Mouse (Mus musculus) adrenal gland, adult 18-20 months (tissue): Measurements from ENCODE around the gene Vps9d1. TPM values are rescaled to one million over a fixed set of nuclear protein-coding genes. Genes with fewer than 3 reads are reported as not detected.
A peak's percentile ranks its signal among the peaks of the same experiment; 100 is the strongest.
"Not testable (repeated sequence)": the region's sequence is repeated elsewhere in the genome, so short reads cannot be mapped to it uniquely, and the experiment has no call there.

Experiments used
- DNase-seq, 2 experiments: peaks; one replicate each; pipeline ENCODE4 v3.0.0; 2021 to 2022; ENCODE audit warnings: low spot score in 2 of 2
- long read RNA-seq, 2 experiments: library from polyadenylated mRNA; stranded (forward); transcript quantifications; one replicate each; pipeline ENCODE4 v2.0.0; 2021
- total RNA-seq, 2 experiments: library from RNA; stranded (reverse); gene quantifications; 1 replicate in 1 of 2; 2 replicates in 1 of 2; pipeline ENCODE4 v1.2.3; 2021

Vps9d1 gene
- total RNA-seq: 10 to 100 TPM; 20.3 to 24.0 TPM
- long read RNA-seq, experiment 1, partial matches to known transcripts: 1 of 16 reads
- long read RNA-seq, experiment 1, other reads (novel, unspliced or antisense): 12 of 16 reads
- long read RNA-seq, experiment 2, partial matches to known transcripts: 9 of 17 reads
- long read RNA-seq, experiment 2, other reads (novel, unspliced or antisense): 6 of 17 reads

- peak; percentile 86 to 91 for DNase-seq
These were observed at the start of gene Vps9d1, which contains the start of gene Zfp276 for GRCm38 (mm10) chr8:123254099-123254885. Gene Vps9d1 (minus strand): TSS chr8:123254348. Gene Zfp276 (plus strand): TSS chr8:123254195.

- DNase-seq: peak in 1 of 2 experiments; percentile 14
These were observed 44.2 kb upstream of the Vps9d1 start for GRCm38 (mm10) chr8:123298301-123298700.

GRCm38 (mm10) chr8:123292785-123293184 lies 38.6 kb upstream of the Vps9d1 start:
- no peak for DNase-seq

- no peak for DNase-seq
These were observed 38.1 kb upstream of the Vps9d1 start for GRCm38 (mm10) chr8:123292281-123292680.

GRCm38 (mm10) chr8:123291716-123292115 lies 37.6 kb upstream of the Vps9d1 start:
- DNase-seq: peak in 1 of 2 experiments; percentile 14

GRCm38 (mm10) chr8:123290679-123291078 lies 36.5 kb upstream of the Vps9d1 start:
- peak in 1 of 2 experiments; percentile 10 for DNase-seq

- peak; percentile 41 to 60 for DNase-seq
These were observed 36.0 kb upstream of the Vps9d1 start for GRCm38 (mm10) chr8:123290166-123290565.

- DNase-seq: no peak
These were observed 33.2 kb upstream of the Vps9d1 start for GRCm38 (mm10) chr8:123287362-123287761.

- no peak for DNase-seq
These were observed 30.3 kb upstream of the Vps9d1 start for GRCm38 (mm10) chr8:123284493-123284892.

GRCm38 (mm10) chr8:123283991-123284390 lies 29.8 kb upstream of the Vps9d1 start:
- no peak for DNase-seq

GRCm38 (mm10) chr8:123282994-123283393 lies 28.8 kb upstream of the Vps9d1 start:
- not testable (repeated sequence) for DNase-seq

- no peak for DNase-seq
These were observed 26.4 kb upstream of the Vps9d1 start for GRCm38 (mm10) chr8:123280302-123281094.

GRCm38 (mm10) chr8:123279828-123280227 lies 25.7 kb upstream of the Vps9d1 start:
- DNase-seq: no peak

GRCm38 (mm10) chr8:123278445-123278844 lies 24.3 kb upstream of the Vps9d1 start:
- no peak for DNase-seq

- no peak for DNase-seq
These were observed 20.9 kb upstream of the Vps9d1 start for GRCm38 (mm10) chr8:123275096-123275495.

- no peak for DNase-seq
These were observed 20.3 kb upstream of the Vps9d1 start for GRCm38 (mm10) chr8:123274447-123274846.

GRCm38 (mm10) chr8:123271901-123272300 lies 17.8 kb upstream of the Vps9d1 start:
- DNase-seq: no peak

- no peak for DNase-seq
These were observed 17.0 kb upstream of the Vps9d1 start for GRCm38 (mm10) chr8:123271147-123271546.

GRCm38 (mm10) chr8:123267926-123268656 lies 13.9 kb upstream of the Vps9d1 start:
- DNase-seq: no peak

GRCm38 (mm10) chr8:123257593-123257992 lies 3.4 kb upstream of the Vps9d1 start:
- DNase-seq: not testable (repeated sequence)

GRCm38 (mm10) chr8:123257114-123257513 lies 3.0 kb upstream of the Vps9d1 start:
- no peak for DNase-seq
